Mouse (Mus musculus): ENCODE measurements around the gene Adat3.

DNA sequence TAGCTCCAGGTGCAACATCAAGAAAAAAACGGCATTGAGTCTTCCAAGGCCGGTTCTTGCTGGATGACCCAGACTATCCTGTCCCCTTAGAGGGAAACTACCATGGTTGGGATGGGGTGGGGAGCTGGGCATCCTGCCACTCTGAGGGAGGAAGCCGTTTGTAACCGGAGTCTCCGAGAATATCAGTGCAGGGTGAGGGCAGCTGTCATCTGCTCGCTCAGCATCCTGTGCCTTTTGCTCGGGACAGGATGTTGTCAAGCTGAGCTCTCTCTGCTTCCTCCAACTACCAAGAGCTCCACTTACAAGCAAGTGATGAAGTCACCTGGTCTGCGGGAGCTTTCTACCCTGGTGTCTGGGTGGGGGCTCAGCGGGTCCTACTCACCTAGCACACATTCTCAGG lies 15.5 kb downstream of the Adat3 start:
- TF ChIP-seq CTCF (IDR thresholded peaks at IDR 0.05; ENCODE audit: low read depth) (no peak), EP300 (IDR thresholded peaks at IDR 0.05; ENCODE audit: low read depth) (no peak)

Data from liver, postnatal 0 days (tissue).